9 mouse cellular contexts compared by ENCODE assay signal in the genomic region with DNA sequence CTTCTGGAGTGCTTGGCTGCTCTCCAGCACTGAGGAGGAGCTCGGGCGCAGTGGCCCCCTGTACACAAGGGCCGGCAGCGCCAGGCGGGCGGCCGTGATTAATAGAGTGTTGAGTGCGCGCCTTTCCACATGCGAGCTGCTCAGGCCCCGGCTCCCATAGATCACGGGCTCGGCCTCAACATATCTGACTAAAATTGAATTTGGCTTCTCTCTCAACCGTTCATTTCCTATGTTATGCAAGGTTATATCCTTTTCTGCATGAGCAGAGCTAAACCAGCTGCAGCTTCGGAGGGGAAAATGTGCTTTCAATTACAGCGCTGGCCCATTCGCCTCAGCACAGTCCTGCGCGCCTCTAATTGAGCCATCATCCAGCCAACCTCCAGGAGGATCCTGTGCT.
DNase-seq lines count a peak whose midpoint lies in the region; ATAC-seq and TF ChIP-seq lines count a peak whose summit lies in the region.
"Had no signal": no experiment of that assay in that cellular context is flagged by ENCODE, and none has a peak within 500 bp of the region (broad histone marks: within the 10 kb centered on the region; RNA-seq: fewer than 3 reads in every experiment).

No protein-coding gene starts in this region.

- no peak overlapping the region for H3K27ac ChIP-seq in CH12.LX (ENCODE audit: insufficient read depth, low read depth)
- H3K27ac ChIP-seq in heart, embryonic 15.5 days, result peak overlapping the region; percentile 52
- H3K27ac ChIP-seq in kidney, embryonic 15.5 days, result peak overlapping the region; percentile 80

- no peak for TF ChIP-seq CTCF in CH12.LX (conservative IDR thresholded peaks at IDR 0.05 in 1 of 2, IDR thresholded peaks at IDR 0.05 in 1 of 2; ENCODE audit: low read depth in 2 of 2, low read length in 2 of 2)

- no peaks in the 10 kb centered on the region for H3K79me2 ChIP-seq in CH12.LX (replicated peaks; ENCODE audit: control insufficient read depth, extremely low read depth, insufficient read depth, poor library complexity, severe bottlenecking)

- H3K36me3 ChIP-seq in CH12.LX (replicated peaks in 1 of 2; ENCODE audit: control insufficient read depth in 1 of 2, insufficient read depth in 1 of 2, low read length in 1 of 2), result peaks cover 9 to 18% of the 10 kb centered on the region in 2 experiments
- H3K36me3 ChIP-seq in heart, embryonic 15.5 days, result peaks cover 9% of the 10 kb centered on the region
- H3K36me3 ChIP-seq in kidney, embryonic 15.5 days, result peaks cover 19% of the 10 kb centered on the region

- DNase-seq in CH12.LX (ENCODE audit: extremely low read depth), result no peak
- DNase-seq in adrenal gland, adult (ENCODE audit: inconsistent age in 2 of 2, low spot score in 1 of 2), result peak; percentile 47 to 74
- peak; percentile 79 for DNase-seq in fibroblast of lung, adult 2 months (ENCODE audit: low read depth)
- DNase-seq in urinary bladder, postnatal 14 days (ENCODE audit: low spot score), result peak; percentile 59
- no peak for DNase-seq in spleen, postnatal 4 days (ENCODE audit: low spot score in 2 of 2)

- no peak for TF ChIP-seq EP300 in CH12.LX (IDR thresholded peaks at IDR 0.05; ENCODE audit: low read length)

- WGBS in heart, embryonic 15.5 days, result 18% methylated on average over 19 of the region's 19 CpGs
- WGBS in kidney, embryonic 15.5 days, result 15% methylated on average over 19 of the region's 19 CpGs

- no peak for TF ChIP-seq RAD21 in CH12.LX (IDR thresholded peaks at IDR 0.05; ENCODE audit: low read depth, low read length)

- peak; percentile 89 for ATAC-seq in heart, embryonic 15.5 days (replicated peaks; ENCODE audit: insufficient number of reproducible peaks, insufficient read depth, low FRiP score, low read depth)
- ATAC-seq in kidney, embryonic 15.5 days (replicated peaks; ENCODE audit: low FRiP score), result peak; percentile 93
- peak; percentile 38; the same call in 1 of the 2 replicates for ATAC-seq in megakaryocyte, adult 5-6 weeks (ENCODE audit: poor library complexity, severe bottlenecking)

- dilution Hi-C loops in CH12.LX (cut with MboI; ENCODE audit: extremely low pct_ligation_motif_present, extremely low pct_unique_long_range_greater_than_20kb, low sequenced_read_pairs), result no loop called here

- H3K9ac ChIP-seq in CH12.LX (ENCODE audit: insufficient read depth, low read depth), result no peak overlapping the region
- H3K9ac ChIP-seq in heart, embryonic 15.5 days, result no peak overlapping the region
- no peak overlapping the region for H3K9ac ChIP-seq in kidney, embryonic 15.5 days
- H3K9ac ChIP-seq: midbrain, embryonic 12.5 days had no signal

- TF ChIP-seq POLR2A in CH12.LX (IDR thresholded peaks at IDR 0.05; ENCODE audit: low read depth, low read length), result no peak

- peaks cover 6 to 43% of the 10 kb centered on the region in 2 experiments for H3K4me1 ChIP-seq in CH12.LX (ENCODE audit: control insufficient read depth in 1 of 2, insufficient read depth in 2 of 2)
- peaks cover 30% of the 10 kb centered on the region for H3K4me1 ChIP-seq in heart, embryonic 15.5 days (replicated peaks)
- peaks cover 28% of the 10 kb centered on the region for H3K4me1 ChIP-seq in kidney, embryonic 15.5 days

- in situ Hi-C loops in CH12.LX (cut with MboI; ENCODE audit: low pct_ligation_motif_present, low pct_unique_long_range_greater_than_20kb, low sequenced_read_pairs), result no loop called here

- no peak overlapping the region for H3K4me2 ChIP-seq in CH12.LX (ENCODE audit: insufficient read depth, low read depth, poor library complexity, severe bottlenecking)
- peak overlapping the region; percentile 37 for H3K4me2 ChIP-seq in heart, embryonic 15.5 days
- H3K4me2 ChIP-seq in kidney, embryonic 15.5 days, result peak overlapping the region; percentile 37
- H3K4me2 ChIP-seq: midbrain, embryonic 12.5 days had no signal

- peaks cover 7% of the 10 kb centered on the region for H3K9me3 ChIP-seq in CH12.LX (replicated peaks; ENCODE audit: low read length)
- no peaks in the 10 kb centered on the region for H3K9me3 ChIP-seq in heart, embryonic 15.5 days (replicated peaks)
- peaks cover 7% of the 10 kb centered on the region for H3K9me3 ChIP-seq in kidney, embryonic 15.5 days (replicated peaks)

- no peak overlapping the region for H3K4me3 ChIP-seq in CH12.LX (replicated peaks in 1 of 3; ENCODE audit: low read depth in 2 of 3, low read length in 2 of 3, poor library complexity in 1 of 3)
- no peak overlapping the region for H3K4me3 ChIP-seq in heart, embryonic 15.5 days
- 0 out of 2 replicates have a peak overlapping the region, but pooled peaks have one; percentile 5 for H3K4me3 ChIP-seq in kidney, embryonic 15.5 days (replicated peaks)
- H3K4me3 ChIP-seq: midbrain, embryonic 12.5 days had no signal

- H3K27me3 ChIP-seq in CH12.LX (replicated peaks), result no peaks in the 10 kb centered on the region
- H3K27me3 ChIP-seq in heart, embryonic 15.5 days, result no peaks in the 10 kb centered on the region
- H3K27me3 ChIP-seq in kidney, embryonic 15.5 days, result no peaks in the 10 kb centered on the region
- H3K27me3 ChIP-seq: midbrain, embryonic 12.5 days had no signal

TF ChIP-seq in CH12.LX, 34 proteins besides CTCF, POLR2A, EP300 and RAD21:
- 0 out of 2 replicates have a peak, but pooled peaks have one; percentile 17 for TF ChIP-seq ETS1 (conservative IDR thresholded peaks at IDR 0.05; ENCODE audit: low read depth, low read length)
- no peak for TF ChIP-seq USF2 (conservative IDR thresholded peaks at IDR 0.05; ENCODE audit: low read depth, low read length)

Comparison
In these comparisons a context has a peak if more than half of its experiments do, and no peak if none do; other contexts are left out.
1. DNase-seq: peak in adrenal gland, adult (2 of 2), fibroblast of lung, adult 2 months (single experiment) and urinary bladder, postnatal 14 days (single experiment); none in CH12.LX (single experiment) and spleen, postnatal 4 days (0 of 2).
2. ATAC-seq: peak in every context shown above with its lines; median percentile 93 in kidney, embryonic 15.5 days; 89 in heart, embryonic 15.5 days; 38 in megakaryocyte, adult 5-6 weeks.